11 mouse cellular contexts compared by ENCODE assay signal in the genomic region with DNA sequence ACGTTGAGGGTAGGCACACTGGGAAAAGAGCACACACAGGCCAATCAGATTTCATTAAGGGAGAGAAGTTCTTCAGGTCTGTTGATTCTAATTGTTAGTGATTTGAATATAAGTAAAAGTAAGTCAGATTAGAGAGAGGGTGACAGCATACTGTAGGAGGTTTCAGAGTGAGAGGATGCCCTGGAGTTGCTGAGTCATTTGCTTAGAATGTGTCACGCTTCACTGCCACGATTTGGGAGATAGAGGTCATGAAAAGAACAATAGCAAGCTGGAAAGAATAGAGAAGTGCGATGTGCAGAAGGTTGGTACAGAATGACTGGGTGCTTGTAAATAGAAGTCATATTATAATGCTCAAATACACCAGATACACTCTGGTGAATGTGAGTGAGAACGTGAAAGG.
"Had no signal": no experiment of that assay in that cellular context is flagged by ENCODE, and none has a peak within 500 bp of the region (broad histone marks: within the 10 kb centered on the region; RNA-seq: fewer than 3 reads in every experiment).

No protein-coding gene starts in this region.

- DNase-seq: kidney, adult 18-20 months; kidney, adult 9 months; kidney, postnatal 14 days; layer of hippocampus, adult 9-11 months; liver; lung, adult 2 months; lung, postnatal 14 days; midbrain, embryonic 14.5 days; right cerebral cortex, postnatal 25 days; spleen, adult 18-20 months; thymus, postnatal 25 days had no signal
